Mouse (Mus musculus) heart, embryonic 11.5 days (tissue): ENCODE results near the gene Ufd1. TPM values are rescaled to one million over a fixed set of nuclear protein-coding genes. Genes with fewer than 3 reads are reported as not detected.
A peak's percentile ranks its signal among the peaks of the same experiment; 100 is the strongest.
"Not testable (repeated sequence)": the region's sequence is repeated elsewhere in the genome, so short reads cannot be mapped to it uniquely, and the experiment has no call there.

Experiments
- ATAC-seq: fragments of 200-750 bp; cut with Nextera tagmentation; replicated peaks from 2 replicates; pipeline ENCODE4 v1.8.0; 2017; ENCODE audit warnings: moderate library complexity; ENCODE audit not compliant: insufficient number of reproducible peaks, low FRiP score, low TSS enrichment
- H3K27ac ChIP-seq: fragments of 300-500 bp; sonication (generic); 2 replicates; pipeline ENCODE4 v1.5.1; 2014; ENCODE audit warnings: mild to moderate bottlenecking, low read depth, low read length
- H3K27me3 ChIP-seq: fragments of 300-500 bp; sonication (generic); 2 replicates; pipeline ENCODE4 v1.6.1; 2014; ENCODE audit warnings: mild to moderate bottlenecking, low read length, mixed read lengths; ENCODE audit not compliant: control insufficient read depth, insufficient read depth
- H3K36me3 ChIP-seq: fragments of 300-500 bp; sonication (generic); 2 replicates; pipeline ENCODE4 v1.6.1; 2014; ENCODE audit warnings: mild to moderate bottlenecking, low read length, moderate library complexity, mixed read lengths; ENCODE audit not compliant: control insufficient read depth, insufficient read depth
- H3K4me1 ChIP-seq: fragments of 300-500 bp; sonication (generic); 2 replicates; pipeline ENCODE4 v1.6.1; 2014; ENCODE audit warnings: low read length; ENCODE audit not compliant: control insufficient read depth, insufficient read depth
- H3K4me2 ChIP-seq: fragments of 300-500 bp; sonication (generic); 2 replicates; pipeline ENCODE4 v1.6.1; 2014; ENCODE audit warnings: mild to moderate bottlenecking, moderate library complexity
- H3K4me3 ChIP-seq: fragments of 300-500 bp; sonication (generic); 2 replicates; pipeline ENCODE4 v1.5.1; 2014; ENCODE audit warnings: low read depth, low read length
- H3K9ac ChIP-seq: fragments of 300-500 bp; sonication (generic); 2 replicates; pipeline ENCODE4 v1.6.1; 2014; ENCODE audit warnings: mild to moderate bottlenecking, low read depth, low read length, moderate library complexity
- H3K9me3 ChIP-seq: fragments of 300-500 bp; sonication (generic); replicated peaks from 2 replicates; pipeline ENCODE4 v1.6.1; 2016; ENCODE audit warnings: low read length; ENCODE audit not compliant: control insufficient read depth
- WGBS: fragments of 180-500 bp; shearing (Covaris S2); extraction: QIAGEN DNeasy Blood & Tissue Kit; methylation state at CpG from one replicate; pipeline ENCODE4 v1.1.7; 2014; ENCODE audit not compliant: insufficient replicate concordance; 5-methylcytosine and 5-hydroxymethylcytosine counted together
- polyA plus RNA-seq: library from polyadenylated mRNA; unstranded; fragments of >200 nt; fragmentation: Nextera tagmentation; extraction: Ambion mirVana; gene quantifications from 2 replicates; pipeline ENCODE4 v1.2.1, GENCODE M21; 2014

Gene Ufd1
- polyA plus RNA-seq, 1 experiment from 2014 or later: 63.6 TPM

DNA sequence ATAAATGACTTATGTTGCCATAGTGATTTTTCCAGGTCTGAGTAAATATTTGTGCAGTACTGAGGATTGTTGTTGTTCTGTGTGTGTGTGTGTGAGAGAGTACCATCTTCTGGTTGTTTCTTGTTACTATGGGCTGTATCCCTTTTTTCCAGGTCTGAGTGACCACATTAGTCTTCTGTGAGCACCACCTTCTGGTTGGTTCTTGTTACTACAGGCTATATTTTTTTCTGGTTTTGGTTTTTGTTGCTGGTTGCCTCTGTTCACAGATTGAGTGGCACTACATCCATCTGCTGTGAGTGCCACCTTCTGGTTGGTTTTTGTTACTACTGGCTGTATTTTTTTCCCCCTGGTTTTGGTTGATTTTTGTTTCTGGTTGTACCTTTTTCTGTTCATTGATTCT, 47.0 kb downstream of the Ufd1 start:
- no peaks in the 10 kb centered on the region for H3K9me3 ChIP-seq
- no peaks in the 10 kb centered on the region for H3K27me3 ChIP-seq
- no peak overlapping the region for H3K4me3 ChIP-seq
- H3K27ac ChIP-seq: no peak overlapping the region
- no peaks in the 10 kb centered on the region for H3K4me1 ChIP-seq
- H3K36me3 ChIP-seq: no peaks in the 10 kb centered on the region
- H3K9ac ChIP-seq: no peak overlapping the region
- ATAC-seq: no peak
- no peak overlapping the region for H3K4me2 ChIP-seq

DNA sequence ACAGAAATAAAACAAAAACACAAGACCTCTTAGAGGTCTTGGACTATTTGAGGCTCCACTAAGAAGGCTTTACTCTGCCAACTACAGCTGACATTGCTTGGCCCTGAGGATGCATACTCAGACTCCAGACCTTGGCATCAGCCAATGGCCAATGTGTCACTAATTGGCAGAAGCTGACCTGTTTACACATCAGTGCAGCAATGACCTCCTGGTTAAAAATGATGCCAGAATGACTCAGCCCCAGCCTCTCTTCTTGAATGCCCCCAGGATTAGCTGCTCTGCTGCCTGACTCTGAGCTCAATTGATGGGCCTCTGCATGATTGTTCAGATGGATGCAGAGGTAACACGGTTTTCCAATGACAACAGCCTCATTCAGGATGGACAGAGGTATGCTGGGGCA, 48.6 kb downstream of the Ufd1 start:
- Histone ChIP-seq H3K9ac (no peak overlapping the region), H3K27me3 (no peaks in the 10 kb centered on the region), H3K36me3 (no peaks in the 10 kb centered on the region), H3K4me2 (no peak overlapping the region), H3K27ac (no peak overlapping the region), H3K4me3 (no peak overlapping the region), H3K9me3 (no peaks in the 10 kb centered on the region), H3K4me1 (no peaks in the 10 kb centered on the region)
- 75% methylated on average over 1 of the region's 1 CpGs for WGBS
- no peak for ATAC-seq

DNA sequence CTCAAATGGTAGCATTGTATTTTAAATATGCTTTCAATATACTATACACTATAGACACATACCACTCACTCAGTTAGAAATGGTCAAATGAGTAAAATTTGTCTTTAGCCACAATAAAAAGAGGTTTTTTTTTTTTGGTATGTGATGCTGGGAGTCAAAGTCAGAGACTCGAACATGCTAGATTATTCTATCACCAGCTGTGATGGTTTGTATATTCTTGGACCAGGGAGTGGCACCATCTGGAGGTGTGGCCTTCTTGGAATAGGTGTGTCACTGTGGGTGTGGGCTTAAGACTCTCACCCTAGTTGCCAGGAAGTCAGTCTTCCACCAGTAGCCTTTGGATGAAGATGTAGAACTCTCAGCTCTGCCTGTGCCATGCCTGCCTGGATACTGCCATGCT, 58.9 kb downstream of the Ufd1 start:
- not testable (repeated sequence) for ATAC-seq, H3K27ac ChIP-seq, H3K9me3 ChIP-seq, H3K4me3 ChIP-seq, H3K4me1 ChIP-seq, H3K9ac ChIP-seq, H3K27me3 ChIP-seq, H3K4me2 ChIP-seq
- peaks cover 30% of the 10 kb centered on the region for H3K36me3 ChIP-seq
- 87% methylated on average over 1 of the region's 1 CpGs for WGBS

DNA sequence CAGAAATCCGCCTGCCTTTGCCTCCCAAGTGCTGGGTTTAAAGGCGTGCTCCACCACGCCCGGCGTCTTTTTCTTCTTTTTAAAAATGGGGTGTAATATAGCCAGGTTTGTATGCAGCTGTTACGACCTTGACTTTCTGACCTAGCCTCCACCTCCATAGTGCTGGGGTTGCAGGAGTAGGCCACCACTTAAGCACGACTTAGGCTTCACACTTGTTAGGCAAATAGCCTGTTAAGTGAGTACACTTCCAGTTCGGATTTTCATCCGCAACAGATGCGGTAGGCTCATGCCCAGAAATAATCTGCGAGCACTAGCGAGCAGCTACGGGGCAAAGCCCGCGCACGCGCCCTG, 64.5 kb downstream of the Ufd1 start:
- Histone ChIP-seq H3K4me3 (peak overlapping the region; percentile 84), H3K4me2 (peak overlapping the region; percentile 68), H3K27ac (peak overlapping the region; percentile 89), H3K9ac (peak overlapping the region; percentile 72), H3K9me3 (no peaks in the 10 kb centered on the region), H3K36me3 (peaks cover 37% of the 10 kb centered on the region), H3K27me3 (no peaks in the 10 kb centered on the region), H3K4me1 (no peaks in the 10 kb centered on the region; the same call in 1 of the 2 replicates)
- ATAC-seq: peak; percentile 13
- WGBS: 2% methylated on average over 17 of the region's 17 CpGs

DNA sequence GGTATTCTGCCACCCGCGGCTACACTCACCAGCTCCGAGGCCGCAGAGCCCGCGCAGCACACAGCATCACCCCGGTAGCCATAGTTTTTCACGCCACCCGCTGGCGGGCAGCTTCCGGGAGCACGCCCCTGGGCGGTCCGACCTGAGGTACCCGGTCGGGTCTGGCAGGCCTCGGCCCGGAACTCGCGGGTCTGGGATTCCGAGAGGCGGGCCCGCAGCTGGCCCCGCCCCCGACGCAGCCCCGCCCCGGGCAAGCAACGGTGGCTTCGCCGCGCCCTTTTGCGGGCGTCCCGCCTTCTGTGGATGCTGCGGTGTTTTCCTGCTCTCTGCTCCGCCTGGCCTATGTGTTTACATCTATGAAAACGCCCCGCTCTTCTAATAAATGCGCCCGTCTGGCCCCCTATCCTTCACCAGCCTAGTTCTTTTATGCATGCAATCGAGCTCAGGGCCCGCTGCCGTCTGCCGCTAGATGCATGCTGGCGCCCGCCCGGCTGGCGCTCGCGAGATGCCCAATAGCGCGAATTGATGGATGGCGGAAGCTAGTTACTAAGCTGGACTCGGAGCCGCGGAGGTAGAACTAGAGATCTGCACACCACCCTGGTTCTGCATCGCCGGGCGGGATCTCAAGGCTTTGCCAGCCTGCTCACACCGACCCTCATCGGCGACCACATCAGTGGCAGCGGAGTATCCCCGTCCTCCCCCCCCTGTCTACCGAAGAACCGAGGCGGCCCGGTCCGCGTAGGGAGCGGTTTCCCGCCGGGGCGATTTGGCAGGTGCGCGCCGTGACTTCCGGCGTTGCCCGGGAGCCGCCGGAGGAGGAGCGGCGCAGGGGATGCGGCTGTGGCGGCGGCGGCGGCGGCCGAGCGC, 65.1 kb downstream of the Ufd1 start, which contains the start of the genes Mrpl40 and Hira:
TSS of gene Mrpl40 (minus strand) at position 421 of the 867 bp plus-strand sequence.
TSS of gene Hira (plus strand) at position 596 of the 867 bp plus-strand sequence.
- H3K4me1 ChIP-seq: no peaks in the 10 kb centered on the region; the same call in 1 of the 2 replicates
- peak within 1 kb of the TSS; percentile 84 for H3K4me3 ChIP-seq
- no peaks in the 10 kb centered on the region for H3K9me3 ChIP-seq
- H3K36me3 ChIP-seq: peaks cover 31% of the 10 kb centered on the region
- H3K27me3 ChIP-seq: no peaks in the 10 kb centered on the region
- peak within 1 kb of the TSS; percentile 68 for H3K4me2 ChIP-seq
- H3K9ac ChIP-seq: peak within 1 kb of the TSS; percentile 72
- peak within 1 kb of the TSS; percentile 89 for H3K27ac ChIP-seq
- peak; percentile 94 for ATAC-seq
- under 1% methylated on average over 83 of the region's 93 CpGs for WGBS

DNA sequence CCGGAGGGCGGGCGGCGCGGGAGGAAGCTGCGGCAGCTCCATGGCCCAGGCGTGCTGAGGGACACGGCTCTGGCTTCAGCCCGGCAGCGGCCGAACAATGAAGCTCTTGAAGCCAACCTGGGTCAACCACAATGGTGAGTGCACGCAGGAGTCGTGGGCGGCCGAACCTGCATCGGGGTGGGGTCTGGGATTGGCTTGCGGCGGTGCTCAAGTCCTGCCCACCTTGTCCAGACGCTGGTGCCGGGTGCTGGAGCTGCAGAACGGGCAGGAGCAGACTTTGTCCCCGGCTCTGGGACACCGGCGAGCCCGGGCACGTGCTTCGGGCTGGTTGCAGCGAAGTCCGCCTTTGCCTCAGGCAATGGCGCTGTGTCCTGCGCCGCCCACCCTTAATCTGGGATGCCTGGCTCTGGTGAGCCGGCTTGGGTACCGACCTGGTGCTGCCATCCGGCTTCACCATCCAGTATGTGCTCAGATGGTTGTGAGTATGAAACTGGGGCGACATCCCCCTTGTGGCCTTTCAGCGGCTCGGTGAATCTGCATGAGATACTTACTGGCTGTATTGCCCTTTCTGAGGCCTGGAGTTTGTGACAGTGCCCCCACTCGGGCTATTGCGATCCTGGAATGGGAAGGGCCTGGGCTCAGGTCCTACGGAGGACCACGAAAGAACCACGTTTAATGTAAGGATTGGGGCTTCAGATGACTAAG, 66.0 kb downstream of the Ufd1 start:
- under 1% methylated on average over 43 of the region's 43 CpGs for WGBS
- Histone ChIP-seq H3K27ac (peak overlapping the region; percentile 89), H3K27me3 (no peaks in the 10 kb centered on the region), H3K9ac (peak overlapping the region; percentile 72), H3K4me2 (peak overlapping the region; percentile 68), H3K4me3 (peak overlapping the region; percentile 84), H3K36me3 (peaks cover 23% of the 10 kb centered on the region), H3K9me3 (no peaks in the 10 kb centered on the region), H3K4me1 (no peaks in the 10 kb centered on the region; the same call in 1 of the 2 replicates)
- peak; percentile 44 for ATAC-seq

DNA sequence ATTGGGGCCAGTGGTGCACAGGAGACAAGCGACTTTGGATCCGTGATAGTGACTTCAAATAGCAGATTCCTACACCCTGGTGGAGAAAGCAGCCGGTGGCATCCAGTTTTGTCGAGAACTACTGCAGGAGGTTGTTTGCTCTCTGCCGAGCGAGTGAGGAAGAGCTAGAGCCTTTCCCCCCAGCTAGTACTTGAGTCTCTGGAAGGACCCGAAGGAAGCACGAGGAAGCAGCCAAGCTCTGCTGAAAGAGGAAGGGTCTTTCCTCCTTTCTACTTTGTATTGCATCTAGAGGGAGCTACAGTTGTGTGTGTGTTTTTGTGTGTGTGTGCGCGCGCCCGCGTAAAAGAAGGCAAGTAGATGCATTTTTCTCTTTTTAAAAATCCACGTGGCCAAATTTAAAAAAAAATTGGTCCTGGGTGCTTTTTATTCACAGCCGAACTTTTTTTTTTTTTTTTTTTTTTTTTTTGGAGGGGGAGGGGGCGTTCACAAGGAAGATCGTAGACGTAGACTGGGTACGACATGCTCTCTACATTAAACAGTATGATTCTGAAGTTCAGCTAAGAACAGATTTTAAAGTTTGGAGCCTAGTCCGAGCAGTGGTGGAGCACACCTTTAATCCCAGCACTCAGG, 66.6 kb downstream of the Ufd1 start:
- ATAC-seq: no peak
- no peaks in the 10 kb centered on the region for H3K9me3 ChIP-seq
- peak overlapping the region; percentile 84 for H3K4me3 ChIP-seq
- H3K4me2 ChIP-seq: peak overlapping the region; percentile 68
- peak overlapping the region; percentile 72 for H3K9ac ChIP-seq
- H3K36me3 ChIP-seq: peaks cover 18% of the 10 kb centered on the region
- 28% methylated on average over 20 of the region's 20 CpGs for WGBS
- peak overlapping the region; percentile 89 for H3K27ac ChIP-seq
- H3K4me1 ChIP-seq: no peaks in the 10 kb centered on the region; the same call in 1 of the 2 replicates
- no peaks in the 10 kb centered on the region for H3K27me3 ChIP-seq

DNA sequence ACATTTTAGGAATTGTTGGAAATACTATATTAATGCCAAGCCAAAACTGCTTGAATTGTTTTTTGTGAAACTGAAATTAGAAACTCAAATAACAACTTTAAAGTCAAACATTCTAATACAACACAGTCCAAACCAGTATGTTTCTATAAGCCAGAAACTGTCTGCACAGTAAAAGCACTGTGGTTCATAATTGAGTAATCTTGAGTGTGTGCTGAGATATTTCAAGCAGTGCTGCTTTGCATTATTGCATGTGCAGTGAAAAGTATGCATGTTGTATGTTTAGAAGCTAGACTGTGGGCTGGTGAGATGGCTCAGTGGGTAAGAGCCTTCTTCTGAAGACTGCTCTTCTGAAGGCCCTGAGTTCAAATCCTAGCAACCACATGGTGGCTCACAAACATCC, 72.5 kb downstream of the Ufd1 start:
- Histone ChIP-seq H3K4me3 (no peak overlapping the region), H3K9ac (no peak overlapping the region), H3K27ac (no peak overlapping the region), H3K4me1 (no peaks in the 10 kb centered on the region; the same call in 1 of the 2 replicates), H3K4me2 (no peak overlapping the region), H3K9me3 (no peaks in the 10 kb centered on the region), H3K36me3 (peaks cover 9% of the 10 kb centered on the region), H3K27me3 (no peaks in the 10 kb centered on the region)
- no peak for ATAC-seq
